Mouse (Mus musculus) retina, postnatal 7 days (tissue): ENCODE results near the gene Gm12216.
"Not testable (repeated sequence)": the region's sequence is repeated elsewhere in the genome, so short reads cannot be mapped to it uniquely, and the experiment has no call there.

Experiments
- DNase-seq: peaks from one replicate; pipeline ENCODE4 v3.0.0-alpha.2; 2012; ENCODE audit warnings: low read depth, low spot score

Gm12216 gene

GRCm38 (mm10) chr11:53770125-53770791 lies 88.8 kb downstream of the Gm12216 start:
- peak; percentile 44 for DNase-seq

GRCm38 (mm10) chr11:53769760-53770124 lies 89.3 kb downstream of the Gm12216 start, which contains the start of gene Irf1:
TSS of gene Irf1 (plus strand) at chr11:53770014.
- DNase-seq = peak; percentile 74

- no peak for DNase-seq
These were observed 89.9 kb downstream of the Gm12216 start for GRCm38 (mm10) chr11:53769185-53769576.

- no peak for DNase-seq
These were observed 90.5 kb downstream of the Gm12216 start for GRCm38 (mm10) chr11:53768422-53769184.

- no peak for DNase-seq
These were observed 94.5 kb downstream of the Gm12216 start for GRCm38 (mm10) chr11:53764581-53764980.

- DNase-seq = peak; percentile 49
These were observed 95.4 kb downstream of the Gm12216 start for GRCm38 (mm10) chr11:53763496-53764140.

- DNase-seq = no peak
These were observed 96.1 kb downstream of the Gm12216 start for GRCm38 (mm10) chr11:53762827-53763495.

GRCm38 (mm10) chr11:53762426-53762825 lies 96.6 kb downstream of the Gm12216 start:
- DNase-seq = no peak

- no peak for DNase-seq
These were observed 97.2 kb downstream of the Gm12216 start for GRCm38 (mm10) chr11:53761822-53762221.

GRCm38 (mm10) chr11:53761284-53761683 lies 97.8 kb downstream of the Gm12216 start:
- no peak for DNase-seq

GRCm38 (mm10) chr11:53759545-53760406 lies 99.3 kb downstream of the Gm12216 start:
- DNase-seq = no peak

GRCm38 (mm10) chr11:53758791-53759351 lies 100.2 kb downstream of the Gm12216 start:
- DNase-seq = no peak

GRCm38 (mm10) chr11:53758033-53758432 lies 101.0 kb downstream of the Gm12216 start:
- not testable (repeated sequence) for DNase-seq

- DNase-seq = no peak
These were observed 101.4 kb downstream of the Gm12216 start for GRCm38 (mm10) chr11:53757612-53758011.

- DNase-seq = no peak
These were observed 104.0 kb downstream of the Gm12216 start for GRCm38 (mm10) chr11:53755011-53755595.

GRCm38 (mm10) chr11:53749716-53750352 lies 109.2 kb downstream of the Gm12216 start:
- no peak for DNase-seq

GRCm38 (mm10) chr11:53749306-53749705 lies 109.8 kb downstream of the Gm12216 start:
- DNase-seq = no peak

- no peak for DNase-seq
These were observed 110.4 kb downstream of the Gm12216 start for GRCm38 (mm10) chr11:53748614-53749013.

GRCm38 (mm10) chr11:53747985-53748384 lies 111.1 kb downstream of the Gm12216 start:
- no peak for DNase-seq

- DNase-seq = no peak
These were observed 113.8 kb downstream of the Gm12216 start for GRCm38 (mm10) chr11:53745260-53745659.
